Mouse (Mus musculus) cerebellum, adult 2 months (tissue): ENCODE data around the gene Kirrel3.

Experiments
- CTCF ChIP-seq: fragments of 200-500 bp; IDR thresholded peaks from 2 replicates; pipeline ENCODE4 v1.5.1; 2011; ENCODE audit warnings: low read depth, mild to moderate bottlenecking, control low read depth, low read length, moderate library complexity, borderline replicate concordance; ENCODE audit not compliant: insufficient read depth
- POLR2A ChIP-seq: fragments of 200-500 bp; IDR thresholded peaks from 2 replicates; pipeline ENCODE4 v1.6.1; 2011; ENCODE audit warnings: low read length, control low read depth, borderline replicate concordance; ENCODE audit not compliant: insufficient read depth

DNA sequence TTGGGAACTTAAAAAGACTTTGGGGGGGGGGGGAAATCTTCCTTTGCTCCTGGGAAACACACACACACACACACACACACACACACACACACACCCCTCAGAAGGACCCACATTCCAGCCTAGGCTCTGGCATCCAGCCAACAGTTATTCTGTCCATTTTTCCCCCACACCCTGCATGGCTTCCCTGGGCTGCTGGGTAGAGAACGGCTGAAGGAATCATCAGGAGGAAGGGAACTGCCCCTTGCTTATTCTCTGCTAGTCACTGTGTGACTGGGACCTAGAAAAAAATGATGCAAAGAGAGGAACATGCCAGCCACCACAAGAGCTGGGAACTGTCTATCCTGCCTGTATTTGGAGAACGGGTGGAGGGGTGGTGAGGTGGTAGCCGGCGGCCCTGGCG lies 532.4 kb downstream of the Kirrel3 start:
- TF ChIP-seq CTCF (no peak), POLR2A (no peak)
